Mouse (Mus musculus) liver, postnatal 0 days (tissue): ENCODE results near the gene Ptprd. TPM values are rescaled to one million over a fixed set of nuclear protein-coding genes. Genes with fewer than 3 reads are reported as not detected.

Experiments used
- ATAC-seq: fragments of 200-750 bp; cut with Nextera tagmentation; 2 replicates; pipeline ENCODE4 v1.8.0; 2017; ENCODE audit warnings: mild to moderate bottlenecking, moderate library complexity
- DNase-seq: peaks from one replicate; pipeline ENCODE4 v3.0.0-alpha.2; 2016
- H3K27ac ChIP-seq: fragments of 300-500 bp; sonication (generic); 2 replicates; pipeline ENCODE4 v1.5.1; 2014; ENCODE audit warnings: antibody characterized with exemption, moderate library complexity, mild to moderate bottlenecking, low read depth
- H3K27me3 ChIP-seq: fragments of 300-500 bp; sonication (generic); 2 replicates; pipeline ENCODE4 v1.6.1; 2014; ENCODE audit warnings: low read length, control low read depth, mixed read lengths; ENCODE audit not compliant: insufficient read depth
- H3K36me3 ChIP-seq: fragments of 300-500 bp; sonication (generic); replicated peaks from 2 replicates; pipeline ENCODE4 v1.6.1; 2014; ENCODE audit warnings: mild to moderate bottlenecking, control low read depth, low read length, moderate library complexity, mixed read lengths; ENCODE audit not compliant: insufficient read depth
- H3K4me1 ChIP-seq: fragments of 300-500 bp; sonication (generic); 2 replicates; pipeline ENCODE4 v1.6.1; 2014; ENCODE audit warnings: antibody characterized with exemption, mild to moderate bottlenecking, control low read depth; ENCODE audit not compliant: insufficient read depth
- H3K4me2 ChIP-seq: fragments of 300-500 bp; sonication (generic); 2 replicates; pipeline ENCODE4 v1.6.1; 2014; ENCODE audit warnings: low read depth, mild to moderate bottlenecking, low read length, moderate library complexity, mixed read lengths
- H3K4me3 ChIP-seq: fragments of 300-500 bp; sonication (generic); 2 replicates; pipeline ENCODE4 v1.5.1; 2014; ENCODE audit warnings: low read depth, low read length
- H3K9ac ChIP-seq: fragments of 300-500 bp; sonication (generic); replicated peaks from 2 replicates; pipeline ENCODE4 v1.6.1; 2014; ENCODE audit warnings: mild to moderate bottlenecking, moderate library complexity
- H3K9me3 ChIP-seq: fragments of 300-500 bp; sonication (generic); 2 replicates; pipeline ENCODE4 v1.6.1; 2016; ENCODE audit warnings: mild to moderate bottlenecking, control low read depth, low read length, mixed read lengths
- CTCF ChIP-seq: sonication (generic); IDR thresholded peaks from 2 replicates; pipeline ENCODE4 v1.5.1; 2016; ENCODE audit warnings: antibody characterized with exemption, low read depth
- EP300 ChIP-seq: IDR thresholded peaks from 2 replicates; pipeline ENCODE4 v1.6.1; 2016; ENCODE audit warnings: antibody characterized with exemption, low read depth, mild to moderate bottlenecking
- WGBS: fragments of 180-500 bp; shearing (Covaris S2); extraction: QIAGEN DNeasy Blood & Tissue Kit; methylation state at CpG from one replicate; pipeline ENCODE4 v1.1.7; 2014; ENCODE audit not compliant: insufficient replicate concordance; 5-methylcytosine and 5-hydroxymethylcytosine counted together
- polyA plus RNA-seq: library from polyadenylated mRNA; unstranded; fragments of >200 nt; fragmentation: Nextera tagmentation; extraction: Ambion mirVana; gene quantifications from 2 replicates; pipeline ENCODE4 v1.2.1, GENCODE M21; 2015

Gene Ptprd
- polyA plus RNA-seq, 1 experiment from 2014 or later: 9.3 TPM

DNA sequence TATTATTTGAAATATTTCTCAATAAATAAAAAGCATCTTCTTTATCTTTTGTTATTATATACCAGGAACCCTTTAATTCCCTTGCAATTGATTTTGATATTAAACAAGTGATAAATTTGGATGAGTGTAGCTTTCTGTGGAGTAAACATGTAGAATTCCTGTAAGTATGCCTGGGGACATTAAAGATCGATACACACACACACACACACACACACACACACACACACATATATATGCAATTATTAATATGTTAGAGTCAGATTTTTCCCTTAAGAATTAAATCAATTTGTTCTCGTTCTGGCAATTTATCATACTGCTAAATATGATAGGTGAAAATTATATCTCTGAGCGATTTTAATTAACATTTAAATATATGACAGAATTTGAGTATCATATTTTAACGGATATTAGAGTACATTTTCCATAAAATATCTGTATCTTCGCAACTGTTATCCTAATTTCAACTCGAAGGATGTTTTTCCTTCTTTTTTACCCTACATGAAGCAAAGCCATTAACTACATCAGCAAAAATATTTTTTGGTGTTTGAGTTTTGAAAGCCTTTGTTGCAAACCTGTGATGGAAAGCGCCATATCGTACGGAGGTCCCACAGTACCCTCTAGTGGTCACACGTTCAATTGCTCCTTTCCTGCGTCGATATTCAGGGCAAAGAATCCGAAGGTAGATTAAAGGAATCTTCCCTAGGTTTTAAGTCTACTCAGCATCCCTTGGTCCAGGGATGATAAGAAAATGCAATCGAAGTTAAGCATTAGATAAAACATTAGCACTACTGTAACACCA lies 653.2 kb downstream of the Ptprd start:
- DNase-seq (peak; percentile 18), ATAC-seq (no peak)
- WGBS: 20% methylated on average over 14 of the region's 14 CpGs
- no peak overlapping the region for H3K4me3 ChIP-seq
- H3K9ac ChIP-seq: no peak overlapping the region
- no peaks in the 10 kb centered on the region for H3K9me3 ChIP-seq
- H3K4me2 ChIP-seq: no peak overlapping the region
- no peaks in the 10 kb centered on the region for H3K4me1 ChIP-seq
- no peak overlapping the region for H3K27ac ChIP-seq
- H3K27me3 ChIP-seq: no peaks in the 10 kb centered on the region
- peak; percentile 74 for TF ChIP-seq CTCF
- no peak for TF ChIP-seq EP300
- H3K36me3 ChIP-seq: no peaks in the 10 kb centered on the region

DNA sequence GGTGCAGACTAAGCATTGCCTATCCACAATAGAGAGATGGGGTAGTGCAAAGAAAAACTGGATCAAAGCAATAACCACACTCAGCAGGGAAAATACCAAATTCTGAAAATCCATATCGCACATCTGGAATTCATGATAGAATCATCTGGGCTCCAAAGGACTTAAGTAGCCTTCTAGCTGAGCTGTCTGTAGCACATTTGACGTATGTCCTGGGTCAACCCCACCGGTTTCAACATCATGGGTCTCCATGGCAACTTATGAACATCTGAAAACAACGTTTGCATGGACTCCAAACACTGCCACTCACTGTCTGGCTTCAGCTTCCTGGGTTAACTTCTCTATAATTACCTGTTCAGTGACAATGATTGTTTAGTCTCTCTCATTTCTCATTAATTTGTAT lies 655.9 kb downstream of the Ptprd start:
- H3K9me3 ChIP-seq: no peaks in the 10 kb centered on the region
- WGBS: 61% methylated on average over 4 of the region's 4 CpGs
- no peaks in the 10 kb centered on the region for H3K27me3 ChIP-seq
- ATAC-seq (no peak), DNase-seq (no peak)
- no peak overlapping the region for H3K27ac ChIP-seq
- H3K4me3 ChIP-seq: no peak overlapping the region
- TF ChIP-seq EP300: no peak
- TF ChIP-seq CTCF: no peak
- no peak overlapping the region for H3K9ac ChIP-seq
- H3K4me2 ChIP-seq: no peak overlapping the region
- H3K4me1 ChIP-seq: no peaks in the 10 kb centered on the region
- no peaks in the 10 kb centered on the region for H3K36me3 ChIP-seq

DNA sequence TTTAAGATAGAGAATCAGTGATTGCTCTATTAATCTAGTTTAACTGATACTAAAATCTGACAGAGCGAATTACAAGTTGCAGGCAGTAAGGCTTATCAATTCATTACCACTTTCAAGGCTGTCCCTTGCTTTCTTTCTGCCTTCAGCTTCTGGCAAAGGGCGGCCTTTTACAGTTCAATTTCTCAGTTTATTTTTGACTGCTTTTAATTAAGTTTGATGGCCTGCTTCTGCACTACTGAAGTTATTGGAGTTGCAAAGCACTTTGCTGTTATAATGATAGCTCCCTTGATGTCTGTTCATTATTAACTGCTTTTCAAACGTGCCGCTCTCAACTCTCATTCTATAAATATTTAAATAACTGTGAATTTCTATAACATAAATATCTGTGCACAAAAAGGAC lies 673.9 kb downstream of the Ptprd start:
- TF ChIP-seq CTCF (no peak), EP300 (no peak)
- no peaks in the 10 kb centered on the region for H3K9me3 ChIP-seq
- no peak overlapping the region for H3K9ac ChIP-seq
- WGBS: 75% methylated on average over 4 of the region's 4 CpGs
- no peaks in the 10 kb centered on the region for H3K27me3 ChIP-seq
- no peak overlapping the region for H3K4me3 ChIP-seq
- no peaks in the 10 kb centered on the region for H3K4me1 ChIP-seq
- H3K27ac ChIP-seq: no peak overlapping the region
- H3K36me3 ChIP-seq: no peaks in the 10 kb centered on the region
- ATAC-seq (no peak), DNase-seq (no peak)
- H3K4me2 ChIP-seq: no peak overlapping the region

DNA sequence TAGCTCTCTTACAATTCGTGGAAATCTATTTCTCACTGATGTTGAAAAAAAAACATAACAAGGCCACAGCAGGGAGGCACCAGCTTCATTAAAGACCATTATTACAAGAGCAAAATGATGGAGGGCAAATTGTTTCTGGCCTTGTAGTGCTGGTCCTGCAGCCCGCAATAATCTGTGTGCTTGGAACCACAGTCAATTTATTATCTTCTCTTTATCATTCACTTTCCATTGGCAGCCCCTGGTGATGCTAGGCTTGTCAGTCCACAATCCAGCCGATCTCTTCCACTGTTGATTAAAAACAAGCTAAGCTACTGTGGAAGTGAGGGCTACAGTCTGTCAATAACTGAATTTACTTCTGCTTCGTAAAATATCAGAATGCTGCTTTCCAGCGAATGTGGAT lies 674.4 kb downstream of the Ptprd start:
- Histone ChIP-seq H3K9ac (no peak overlapping the region), H3K27me3 (no peaks in the 10 kb centered on the region), H3K4me1 (no peaks in the 10 kb centered on the region), H3K4me3 (no peak overlapping the region), H3K4me2 (no peak overlapping the region), H3K36me3 (no peaks in the 10 kb centered on the region), H3K9me3 (no peaks in the 10 kb centered on the region), H3K27ac (no peak overlapping the region)
- ATAC-seq: no peak
- no peak for TF ChIP-seq CTCF
- no peak for TF ChIP-seq EP300
- 75% methylated on average over 5 of the region's 5 CpGs for WGBS
- no peak for DNase-seq

DNA sequence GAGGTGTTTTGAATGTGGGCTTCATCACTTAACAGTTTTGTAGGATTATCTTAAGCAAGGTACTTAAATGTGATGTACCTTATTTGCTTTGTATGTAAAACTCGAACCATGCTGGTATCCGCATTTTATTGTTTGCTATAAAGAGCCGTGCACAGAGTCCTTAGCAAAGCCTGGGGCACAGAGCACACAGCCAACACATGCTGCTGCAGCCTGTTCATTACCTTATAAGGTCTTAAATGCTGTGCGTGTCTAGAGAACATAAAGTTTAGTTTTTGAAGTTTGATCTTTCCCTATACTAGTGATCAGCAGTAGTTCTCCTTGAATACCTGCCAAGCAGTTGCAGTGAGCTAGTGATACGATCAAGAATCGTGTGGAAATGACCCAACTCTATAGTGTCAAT lies 676.2 kb downstream of the Ptprd start:
- no peak overlapping the region for H3K4me2 ChIP-seq
- ATAC-seq (no peak), DNase-seq (no peak)
- no peaks in the 10 kb centered on the region for H3K4me1 ChIP-seq
- WGBS: 82% methylated on average over 6 of the region's 6 CpGs
- no peak for TF ChIP-seq EP300
- no peak for TF ChIP-seq CTCF
- no peaks in the 10 kb centered on the region for H3K27me3 ChIP-seq
- no peaks in the 10 kb centered on the region for H3K36me3 ChIP-seq
- H3K9me3 ChIP-seq: no peaks in the 10 kb centered on the region
- H3K4me3 ChIP-seq: no peak overlapping the region
- no peak overlapping the region for H3K27ac ChIP-seq
- no peak overlapping the region for H3K9ac ChIP-seq

DNA sequence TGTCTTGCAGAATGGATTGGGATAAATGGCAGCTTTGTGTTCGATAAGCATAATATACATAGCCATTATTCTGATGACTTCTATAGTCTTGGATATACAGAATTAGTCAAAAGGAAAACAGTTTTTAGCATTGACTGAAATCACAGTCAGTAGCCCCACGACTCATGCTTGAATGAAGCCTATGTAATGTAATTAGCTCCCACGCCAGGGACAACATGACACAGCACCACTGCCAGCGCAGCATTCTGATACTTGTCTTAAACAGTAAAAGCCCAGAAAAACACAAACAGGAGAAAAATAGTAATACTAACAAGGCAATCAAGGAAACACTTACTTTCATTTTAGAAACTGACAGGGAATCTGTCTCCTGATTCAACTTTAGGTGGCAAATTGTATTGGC lies 677.2 kb downstream of the Ptprd start:
- H3K36me3 ChIP-seq: no peaks in the 10 kb centered on the region
- DNase-seq: no peak
- H3K4me3 ChIP-seq: no peak overlapping the region
- no peak overlapping the region for H3K27ac ChIP-seq
- H3K4me1 ChIP-seq: no peaks in the 10 kb centered on the region
- no peak overlapping the region for H3K9ac ChIP-seq
- no peak for TF ChIP-seq CTCF
- no peak for TF ChIP-seq EP300
- H3K4me2 ChIP-seq: no peak overlapping the region
- no peak for ATAC-seq
- H3K9me3 ChIP-seq: no peaks in the 10 kb centered on the region
- H3K27me3 ChIP-seq: no peaks in the 10 kb centered on the region
- 75% methylated on average over 4 of the region's 4 CpGs for WGBS

DNA sequence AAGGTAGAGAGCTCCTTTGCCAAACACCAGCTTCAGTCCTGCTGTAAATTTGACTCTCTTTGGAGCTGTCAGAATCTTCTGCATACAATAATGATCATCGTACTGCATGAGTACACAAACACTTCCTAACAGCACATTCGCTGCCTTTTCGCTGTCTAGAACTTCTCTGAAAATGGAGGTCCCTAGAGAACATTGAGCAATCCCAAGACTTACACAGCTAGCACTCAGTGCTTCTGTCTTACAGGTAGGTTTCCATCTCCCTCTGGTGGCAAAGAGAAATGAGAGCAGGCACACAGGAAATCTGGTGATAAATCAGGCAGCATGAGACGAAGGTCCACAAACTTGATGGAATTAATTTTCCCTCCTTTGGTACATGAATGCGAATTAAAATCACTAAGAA lies 692.6 kb downstream of the Ptprd start:
- WGBS: 33% methylated on average over 5 of the region's 5 CpGs
- DNase-seq (no peak), ATAC-seq (no peak)
- H3K9me3 ChIP-seq: no peaks in the 10 kb centered on the region
- H3K4me2 ChIP-seq: no peak overlapping the region
- H3K27ac ChIP-seq: no peak overlapping the region
- TF ChIP-seq EP300: no peak
- TF ChIP-seq CTCF: peak; percentile 64
- no peaks in the 10 kb centered on the region for H3K36me3 ChIP-seq
- no peak overlapping the region for H3K4me3 ChIP-seq
- H3K4me1 ChIP-seq: no peaks in the 10 kb centered on the region
- no peak overlapping the region for H3K9ac ChIP-seq
- H3K27me3 ChIP-seq: no peaks in the 10 kb centered on the region
